Mouse (Mus musculus) liver, embryonic 14.5 days (tissue): ENCODE results near the gene Pop5.

Source experiments
- CTCF ChIP-seq: IDR thresholded peaks from 2 replicates; pipeline ENCODE4 v1.5.1; 2016; ENCODE audit warnings: antibody characterized with exemption, low read depth, control low read depth
- EP300 ChIP-seq: IDR thresholded peaks from 2 replicates; pipeline ENCODE4 v1.6.1; 2016; ENCODE audit warnings: antibody characterized with exemption, low read depth

GRCm38 (mm10) chr5:115193669-115194625 lies 41.7 kb upstream of the Pop5 start, which contains the start of gene Cabp1:
- TF ChIP-seq CTCF = peak; percentile 19; the same call in 1 of the 2 replicates
- TF ChIP-seq EP300 = no peak
